Mouse (Mus musculus) intestine, embryonic 14.5 days (tissue): ENCODE results near the gene Lrit3. TPM values are rescaled to one million over a fixed set of nuclear protein-coding genes. Genes with fewer than 3 reads are reported as not detected.

ENCODE experiments used
- ATAC-seq: fragments of 200-750 bp; cut with Nextera tagmentation; replicated peaks from 2 replicates; pipeline ENCODE4 v1.8.0; 2017; ENCODE audit warnings: low read depth, moderate number of reproducible peaks, moderate TSS enrichment, moderate library complexity; ENCODE audit not compliant: low FRiP score, low TSS enrichment
- DNase-seq: peaks from one replicate; pipeline ENCODE4 v3.0.0-alpha.2; 2018; ENCODE audit warnings: low spot score
- H3K27ac ChIP-seq: fragments of 300-500 bp; sonication (generic); 2 replicates; pipeline ENCODE4 v1.5.1; 2014; ENCODE audit warnings: low read depth, mild to moderate bottlenecking, control low read depth
- H3K27me3 ChIP-seq: fragments of 300-500 bp; sonication (generic); replicated peaks from 2 replicates; pipeline ENCODE4 v1.6.1; 2014; ENCODE audit warnings: low read length, control low read depth; ENCODE audit not compliant: control insufficient read depth, insufficient read depth
- H3K36me3 ChIP-seq: fragments of 300-500 bp; sonication (generic); 2 replicates; pipeline ENCODE4 v1.6.1; 2014; ENCODE audit warnings: low read length, control low read depth; ENCODE audit not compliant: control insufficient read depth, insufficient read depth
- H3K4me1 ChIP-seq: fragments of 300-500 bp; sonication (generic); replicated peaks from 2 replicates; pipeline ENCODE4 v1.6.1; 2014; ENCODE audit warnings: low read length, control low read depth, mixed read lengths; ENCODE audit not compliant: control insufficient read depth, insufficient read depth
- H3K4me2 ChIP-seq: fragments of 300-500 bp; sonication (generic); 2 replicates; pipeline ENCODE4 v1.6.1; 2014; ENCODE audit warnings: low read length
- H3K4me3 ChIP-seq: fragments of 300-500 bp; sonication (generic); 2 replicates; pipeline ENCODE4 v1.5.1; 2014; ENCODE audit warnings: low read depth, low read length, control low read depth, mixed read lengths
- H3K9ac ChIP-seq: fragments of 300-500 bp; sonication (generic); 2 replicates; pipeline ENCODE4 v1.6.1; 2014; ENCODE audit warnings: mild to moderate bottlenecking, low read length
- H3K9me3 ChIP-seq: fragments of 300-500 bp; sonication (generic); 2 replicates; pipeline ENCODE4 v1.6.1; 2016; ENCODE audit warnings: low read length, control low read depth; ENCODE audit not compliant: control insufficient read depth
- WGBS: fragments of 180-500 bp; shearing (Covaris S2); extraction: QIAGEN DNeasy Blood & Tissue Kit; methylation state at CpG from one replicate; pipeline ENCODE4 v1.1.7; 2014; 5-methylcytosine and 5-hydroxymethylcytosine counted together
- polyA plus RNA-seq: library from polyadenylated mRNA; unstranded; fragments of >200 nt; fragmentation: Nextera tagmentation; extraction: Ambion mirVana; gene quantifications from 2 replicates; pipeline ENCODE4 v1.2.1, GENCODE M21; 2014

The Lrit3 gene
- polyA plus RNA-seq, 1 experiment from 2014 or later = not detected

DNA sequence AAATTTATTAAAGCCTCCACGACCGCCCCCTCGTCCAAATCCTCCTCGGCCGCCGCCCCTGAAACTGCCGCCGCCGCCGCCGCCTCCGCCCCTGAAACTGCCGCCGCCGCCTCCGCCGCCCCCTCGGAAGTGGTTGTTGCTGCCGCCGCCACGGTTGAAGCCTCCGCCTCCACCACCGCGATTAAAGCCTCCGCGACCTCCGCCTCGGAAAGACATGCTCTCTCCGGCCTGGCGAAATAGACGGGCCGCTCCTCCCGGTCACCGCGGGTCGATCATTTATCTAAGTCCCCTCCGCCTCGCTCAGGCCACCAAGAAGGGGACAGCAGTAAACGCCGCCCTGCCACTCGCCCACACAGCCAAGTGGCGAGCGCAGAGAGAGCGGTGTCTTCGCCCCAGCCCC, 26.8 kb upstream of the Lrit3 start:
- H3K4me2 ChIP-seq = peak overlapping the region; percentile 60
- WGBS = under 1% methylated on average over 44 of the region's 45 CpGs
- H3K27me3 ChIP-seq = no peaks in the 10 kb centered on the region
- peak overlapping the region; percentile 94 for H3K4me3 ChIP-seq
- H3K9me3 ChIP-seq = no peaks in the 10 kb centered on the region
- DNase-seq (no peak), ATAC-seq (no peak)
- peak overlapping the region; percentile 94 for H3K27ac ChIP-seq
- H3K4me1 ChIP-seq = peaks cover 10% of the 10 kb centered on the region
- H3K36me3 ChIP-seq = peaks cover 28% of the 10 kb centered on the region
- peak overlapping the region; percentile 84 for H3K9ac ChIP-seq

DNA sequence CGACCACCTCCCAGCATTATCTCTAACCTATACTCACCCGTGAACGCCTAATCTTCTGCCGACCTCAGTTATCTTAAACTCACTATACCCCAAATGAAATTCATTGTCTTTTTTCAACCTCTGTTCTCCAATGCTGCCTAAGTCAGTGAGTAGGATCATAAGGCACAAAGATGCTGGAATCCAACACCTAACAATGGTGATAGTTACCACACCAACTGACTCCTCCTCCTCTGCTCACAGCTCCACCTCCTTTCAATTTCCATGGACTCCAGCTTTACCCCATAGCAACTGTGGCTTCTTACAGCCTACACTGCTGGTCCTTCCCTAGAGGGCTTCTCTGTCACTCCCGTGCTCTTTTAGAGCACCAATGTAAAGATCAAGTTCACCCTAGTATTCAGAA, 23.9 kb upstream of the Lrit3 start:
- no peak overlapping the region for H3K27ac ChIP-seq
- 93% methylated on average over 5 of the region's 5 CpGs for WGBS
- peaks cover 56% of the 10 kb centered on the region for H3K36me3 ChIP-seq
- no peak overlapping the region for H3K4me2 ChIP-seq
- no peak overlapping the region for H3K9ac ChIP-seq
- no peaks in the 10 kb centered on the region for H3K27me3 ChIP-seq
- no peak for DNase-seq
- H3K4me3 ChIP-seq = no peak overlapping the region
- no peak for ATAC-seq
- H3K4me1 ChIP-seq = peaks cover 10% of the 10 kb centered on the region
- no peaks in the 10 kb centered on the region for H3K9me3 ChIP-seq

DNA sequence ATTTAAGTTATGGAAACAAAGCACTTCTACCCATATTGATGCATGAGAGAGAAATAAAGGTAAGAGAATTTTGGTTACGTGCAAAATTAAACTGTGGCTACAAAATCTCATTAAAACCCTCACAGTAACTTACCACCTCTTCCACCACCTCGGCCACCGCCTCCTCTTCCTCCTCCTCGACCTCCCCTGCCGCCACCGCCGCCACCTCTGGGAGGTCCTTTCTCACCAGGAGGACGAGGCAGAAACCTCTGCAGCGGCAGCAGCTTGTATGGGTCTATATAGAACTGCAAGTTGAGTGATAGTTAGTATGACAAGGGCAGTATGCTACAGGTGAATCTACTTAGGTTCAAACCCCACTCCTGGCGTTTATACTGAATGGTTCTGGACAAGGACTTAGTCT, 22.9 kb upstream of the Lrit3 start:
- Histone ChIP-seq H3K9ac (no peak overlapping the region), H3K4me3 (no peak overlapping the region), H3K36me3 (peaks cover 66% of the 10 kb centered on the region), H3K27ac (no peak overlapping the region), H3K4me2 (no peak overlapping the region), H3K27me3 (no peaks in the 10 kb centered on the region), H3K9me3 (no peaks in the 10 kb centered on the region), H3K4me1 (peaks cover 10% of the 10 kb centered on the region)
- no peak for ATAC-seq
- WGBS = 93% methylated on average over 10 of the region's 10 CpGs
- DNase-seq = no peak

DNA sequence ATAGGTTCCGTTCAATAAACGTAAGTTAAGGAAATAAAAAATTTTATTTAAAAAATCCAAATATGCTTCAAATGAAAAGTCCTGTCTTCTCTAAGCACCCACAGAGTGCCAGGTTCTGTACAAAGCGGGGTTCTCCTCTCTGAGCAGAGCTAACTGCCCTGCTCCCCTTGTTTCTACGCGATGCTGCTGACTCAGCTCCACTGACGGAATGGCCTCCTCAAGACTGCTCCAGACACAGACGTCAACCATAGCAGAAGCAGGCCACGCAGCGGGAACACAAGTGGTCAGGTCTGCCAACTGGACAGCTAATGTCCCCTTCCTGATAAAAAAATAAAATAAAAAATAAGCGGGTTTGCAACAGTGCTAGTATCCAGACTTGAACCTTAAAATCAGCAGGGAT, 21.1 kb upstream of the Lrit3 start:
- Histone ChIP-seq H3K9me3 (no peaks in the 10 kb centered on the region), H3K4me1 (peaks cover 9% of the 10 kb centered on the region), H3K4me3 (no peak overlapping the region), H3K9ac (no peak overlapping the region), H3K4me2 (no peak overlapping the region), H3K27ac (no peak overlapping the region), H3K36me3 (peaks cover 66% of the 10 kb centered on the region), H3K27me3 (no peaks in the 10 kb centered on the region)
- DNase-seq = no peak
- no peak for ATAC-seq
- 89% methylated on average over 10 of the region's 10 CpGs for WGBS

DNA sequence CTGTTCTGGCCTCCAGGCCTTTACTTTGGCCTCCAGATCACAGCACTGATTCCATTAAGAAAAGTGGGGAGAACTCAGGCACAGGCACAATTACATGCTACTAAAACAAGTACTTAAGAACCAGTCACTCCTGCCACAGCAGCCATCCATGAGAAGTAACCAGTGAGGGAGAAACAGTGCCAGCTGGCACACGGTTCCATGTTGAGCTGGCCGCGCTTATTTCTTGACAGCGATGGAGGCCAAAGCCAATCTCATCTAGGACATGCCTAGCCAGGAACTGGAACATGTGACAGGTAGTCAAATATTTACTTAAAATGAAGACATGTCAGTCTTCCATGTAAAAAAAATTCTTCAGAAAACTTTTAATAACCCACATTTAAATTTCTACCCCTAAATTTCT, 20.3 kb upstream of the Lrit3 start:
- Histone ChIP-seq H3K27me3 (no peaks in the 10 kb centered on the region), H3K9ac (no peak overlapping the region), H3K9me3 (no peaks in the 10 kb centered on the region), H3K4me1 (peaks cover 1% of the 10 kb centered on the region), H3K4me2 (no peak overlapping the region), H3K36me3 (peaks cover 66% of the 10 kb centered on the region), H3K4me3 (no peak overlapping the region), H3K27ac (no peak overlapping the region)
- ATAC-seq (no peak), DNase-seq (no peak)
- WGBS = 97% methylated on average over 4 of the region's 4 CpGs

DNA sequence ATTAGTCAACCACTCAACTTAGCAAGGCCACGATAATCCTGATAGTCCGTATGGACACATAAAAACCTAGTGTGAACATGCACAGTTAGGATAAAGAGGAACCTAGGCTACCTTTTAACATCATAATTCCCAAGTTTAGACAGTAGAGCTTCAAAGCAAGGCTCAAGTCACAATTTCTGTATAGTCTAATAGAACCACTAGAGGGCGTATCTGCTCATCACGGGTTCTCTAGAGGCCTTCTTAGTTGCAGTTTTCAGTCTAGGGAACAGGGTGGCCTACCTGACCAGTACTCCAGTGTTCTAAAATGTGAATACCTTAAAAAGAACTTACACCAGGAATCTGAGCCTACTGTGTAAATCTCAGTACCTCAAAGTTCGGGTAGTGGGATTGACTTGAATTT, 19.5 kb upstream of the Lrit3 start:
- Histone ChIP-seq H3K4me2 (no peak overlapping the region), H3K27me3 (no peaks in the 10 kb centered on the region), H3K4me3 (no peak overlapping the region), H3K36me3 (peaks cover 62% of the 10 kb centered on the region), H3K9me3 (no peaks in the 10 kb centered on the region), H3K4me1 (no peaks in the 10 kb centered on the region), H3K27ac (no peak overlapping the region), H3K9ac (no peak overlapping the region)
- DNase-seq = no peak
- ATAC-seq = no peak
- WGBS = 60% methylated on average over 5 of the region's 5 CpGs

DNA sequence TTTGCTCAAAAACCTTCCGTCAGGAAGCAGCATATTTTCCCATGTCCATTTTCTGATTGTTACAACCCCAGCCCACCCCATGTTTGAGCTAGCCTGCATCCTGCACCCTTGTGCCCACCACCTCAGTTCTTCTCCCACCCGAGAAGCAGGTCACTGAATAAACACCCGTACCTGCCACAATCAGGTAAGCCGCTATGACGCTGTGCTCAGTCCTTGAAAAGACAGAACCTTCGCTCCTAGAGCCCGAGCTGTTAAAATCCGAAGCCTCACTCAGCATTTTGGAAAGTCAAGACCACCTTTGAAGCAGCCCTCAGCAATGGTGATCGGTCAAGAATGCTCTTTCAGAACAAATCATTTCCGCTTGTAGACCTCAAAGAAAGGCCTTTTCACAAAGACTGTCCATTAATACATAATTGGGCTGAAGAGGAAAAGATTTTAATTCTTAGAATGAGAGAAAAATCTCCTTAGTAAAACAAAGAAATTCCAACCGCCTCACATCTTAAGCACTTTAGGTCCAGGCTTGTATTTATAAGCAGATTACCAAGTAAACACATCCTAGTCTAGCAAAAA, 18.5 kb upstream of the Lrit3 start, which contains the start of gene Rrh:
Gene Rrh (minus strand): TSS at position 382 of the 570 bp plus-strand sequence.
- no peak for ATAC-seq
- H3K9ac ChIP-seq = no peak within 1 kb of the TSS
- WGBS = 94% methylated on average over 11 of the region's 11 CpGs

DNA sequence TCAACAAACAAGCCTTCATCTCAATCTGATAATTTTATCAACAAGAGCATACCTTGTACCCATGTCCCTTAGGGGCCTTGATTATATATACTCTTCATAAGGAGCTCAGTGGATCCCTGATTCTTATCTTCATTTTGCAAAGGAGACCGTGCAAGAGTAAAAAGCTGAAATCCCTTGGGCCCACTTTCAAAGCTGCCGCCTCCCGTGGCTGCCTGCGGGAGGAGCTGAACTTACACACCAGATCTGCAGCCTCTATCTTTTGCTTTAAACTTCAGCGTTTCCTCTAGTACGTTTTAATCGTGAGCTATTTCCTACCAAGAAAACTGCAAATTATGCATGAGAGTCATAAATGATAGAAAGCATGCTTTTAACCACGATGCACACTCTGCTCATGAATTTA, 17.9 kb upstream of the Lrit3 start:
- Histone ChIP-seq H3K27me3 (no peaks in the 10 kb centered on the region), H3K4me1 (no peaks in the 10 kb centered on the region), H3K27ac (no peak overlapping the region), H3K4me3 (no peak overlapping the region), H3K9me3 (no peaks in the 10 kb centered on the region), H3K36me3 (peaks cover 48% of the 10 kb centered on the region), H3K4me2 (no peak overlapping the region), H3K9ac (no peak overlapping the region)
- ATAC-seq (no peak), DNase-seq (no peak)
- WGBS = 81% methylated on average over 8 of the region's 8 CpGs

More for the DNA sequence above, 18.5 kb upstream of the Lrit3 start, which contains the start of gene Rrh:
- no peak within 1 kb of the TSS for H3K4me2 ChIP-seq
- H3K4me3 ChIP-seq = no peak within 1 kb of the TSS
- H3K36me3 ChIP-seq = peaks cover 52% of the 10 kb centered on the region
- H3K4me1 ChIP-seq = no peaks in the 10 kb centered on the region
- DNase-seq = no peak
- H3K27ac ChIP-seq = no peak within 1 kb of the TSS
- no peaks in the 10 kb centered on the region for H3K27me3 ChIP-seq
- no peaks in the 10 kb centered on the region for H3K9me3 ChIP-seq

DNA sequence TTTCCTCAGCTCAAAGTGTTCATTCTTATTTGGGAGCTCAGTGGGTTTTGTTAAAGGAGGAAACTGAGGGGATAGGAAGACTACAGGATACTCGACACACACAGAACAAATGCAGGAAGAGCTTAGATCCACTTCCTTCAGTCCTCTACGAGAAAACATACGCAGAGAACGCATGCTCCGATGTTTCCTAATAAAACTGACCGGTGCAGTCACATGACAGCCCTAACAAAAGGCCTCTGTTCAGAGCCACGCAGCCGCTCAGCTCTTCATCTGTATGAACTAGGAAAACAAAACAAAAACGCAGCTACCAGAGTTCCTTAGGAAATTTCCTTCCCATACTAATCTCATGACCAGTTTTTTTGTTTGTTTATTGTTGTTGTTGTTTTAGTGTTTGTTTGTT, 17.0 kb upstream of the Lrit3 start:
- Histone ChIP-seq H3K4me2 (no peak overlapping the region), H3K4me1 (no peaks in the 10 kb centered on the region), H3K36me3 (peaks cover 40% of the 10 kb centered on the region), H3K9ac (no peak overlapping the region), H3K27me3 (no peaks in the 10 kb centered on the region), H3K9me3 (no peaks in the 10 kb centered on the region), H3K4me3 (no peak overlapping the region), H3K27ac (no peak overlapping the region)
- DNase-seq = no peak
- ATAC-seq = no peak
- WGBS = 70% methylated on average over 9 of the region's 9 CpGs
